Comparison of ENCODE assay signal across 28 mouse cellular contexts in the genomic region with DNA sequence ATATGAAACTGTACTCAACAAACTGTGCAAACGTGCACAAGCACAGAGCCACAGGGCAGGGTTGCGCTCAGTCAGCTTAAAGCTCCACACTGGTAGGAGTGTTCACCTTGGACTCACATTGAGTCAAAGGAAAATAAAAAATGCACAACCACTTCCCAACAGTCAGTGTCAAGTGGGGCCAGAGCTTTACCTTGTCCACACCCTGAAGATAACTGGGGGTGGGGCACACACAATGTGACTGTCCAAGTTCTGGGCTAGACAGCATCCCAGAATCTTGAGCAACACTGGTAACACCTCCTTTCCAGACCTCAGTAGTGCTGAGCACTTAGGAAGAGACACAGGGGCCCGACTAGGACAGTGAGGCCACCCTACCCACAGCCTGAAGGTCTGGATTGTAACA. TPM values are rescaled to one million over a fixed set of nuclear protein-coding genes. Genes with fewer than 3 reads are reported as not detected.
DNase-seq lines count a peak whose midpoint lies in the region; ATAC-seq lines count a peak whose summit lies in the region.
"Had no signal": no experiment of that assay in that cellular context is flagged by ENCODE, and none has a peak within 500 bp of the region (broad histone marks: within the 10 kb centered on the region; RNA-seq: fewer than 3 reads in every experiment).

No protein-coding gene starts in this region.

- H3K4me1 ChIP-seq in heart, embryonic 10.5 days, result peaks cover 30% of the 10 kb centered on the region
- peaks cover 23% of the 10 kb centered on the region for H3K4me1 ChIP-seq in heart, embryonic 13.5 days
- no peaks in the 10 kb centered on the region for H3K4me1 ChIP-seq in midbrain, embryonic 11.5 days (ENCODE audit: control insufficient read depth, insufficient read depth, low read length)
- H3K4me1 ChIP-seq in midbrain, embryonic 16.5 days (ENCODE audit: control insufficient read depth, insufficient read depth, low read length), result no peaks in the 10 kb centered on the region
- H3K4me1 ChIP-seq: forebrain, embryonic 10.5 days; forebrain, embryonic 13.5 days; hindbrain, embryonic 10.5 days; hindbrain, embryonic 13.5 days had no signal

- no peaks in the 10 kb centered on the region for H3K27me3 ChIP-seq in heart, embryonic 10.5 days (ENCODE audit: insufficient read depth, poor library complexity, severe bottlenecking)
- H3K27me3 ChIP-seq in heart, embryonic 13.5 days (replicated peaks), result no peaks in the 10 kb centered on the region
- H3K27me3 ChIP-seq in midbrain, embryonic 11.5 days (ENCODE audit: control insufficient read depth, insufficient read depth, low read length), result no peaks in the 10 kb centered on the region
- no peaks in the 10 kb centered on the region for H3K27me3 ChIP-seq in midbrain, embryonic 16.5 days (ENCODE audit: control insufficient read depth, insufficient read depth, low read depth, low read length)
- H3K27me3 ChIP-seq: forebrain, embryonic 13.5 days; hindbrain, embryonic 13.5 days; Patski had no signal

- intact Hi-C loops in heart, postnatal 10 days (cut with DNase I), result loop anchor here (10.0 kb wide), 1 partner anchor 56 kb away; the partner anchor contains the start of gene Epn2

- WGBS in heart, embryonic 10.5 days, result 65% methylated on average over 3 of the region's 3 CpGs
- WGBS in heart, embryonic 13.5 days, result 40% methylated on average over 3 of the region's 3 CpGs
- 90% methylated on average over 3 of the region's 3 CpGs for WGBS in midbrain, embryonic 11.5 days
- WGBS in midbrain, embryonic 16.5 days, result 89% methylated on average over 3 of the region's 3 CpGs

- peaks cover 63% of the 10 kb centered on the region for H3K36me3 ChIP-seq in heart, embryonic 10.5 days
- peaks cover 80% of the 10 kb centered on the region for H3K36me3 ChIP-seq in heart, embryonic 13.5 days
- H3K36me3 ChIP-seq in midbrain, embryonic 11.5 days (ENCODE audit: control insufficient read depth, insufficient read depth, low read length), result peaks cover 13% of the 10 kb centered on the region
- peaks cover 32% of the 10 kb centered on the region for H3K36me3 ChIP-seq in midbrain, embryonic 16.5 days (ENCODE audit: control insufficient read depth, insufficient read depth, low read length)

- H3K27ac ChIP-seq in heart, embryonic 10.5 days, result peak overlapping the region; percentile 49; the same call in 1 of the 2 replicates
- H3K27ac ChIP-seq in heart, embryonic 13.5 days (replicated peaks), result peak overlapping the region; percentile 28; the same call in 1 of the 2 replicates
- H3K27ac ChIP-seq in midbrain, embryonic 11.5 days (ENCODE audit: low read depth, low read length), result no peak overlapping the region
- no peak overlapping the region for H3K27ac ChIP-seq in midbrain, embryonic 16.5 days (ENCODE audit: low read length)
- H3K27ac ChIP-seq: forebrain, embryonic 10.5 days; forebrain, embryonic 13.5 days; gastrocnemius, adult 2 months; hindbrain, embryonic 10.5 days; hindbrain, embryonic 13.5 days had no signal

- no peak for DNase-seq in heart, embryonic 10.5 days (ENCODE audit: low spot score)
- DNase-seq in heart, adult 9 months (ENCODE audit: low spot score in 2 of 2), result no peak
- DNase-seq in heart, postnatal 10 days, result no peak
- peak; percentile 0 for DNase-seq in midbrain, embryonic 11.5 days (ENCODE audit: low spot score, missing footprints)
- no peak for DNase-seq in frontal cortex, postnatal 10 days (ENCODE audit: low spot score in 2 of 2)
- DNase-seq: adrenal gland, adult 8-10 months; adrenal gland, postnatal 25 days; cerebellum, adult 11-12 months; cerebellum, adult 8-10 months; cerebellum, postnatal 10 days; cerebellum, postnatal 36 days; embryo, embryonic 11 days; gastrocnemius, adult 2 months; gastrocnemius, postnatal 14 days; heart, postnatal 36 days; kidney, adult 18-20 months had no signal

- ATAC-seq in heart, embryonic 13.5 days (ENCODE audit: extremely low read depth, insufficient number of reproducible peaks, low FRiP score, low TSS enrichment), result no peak
- ATAC-seq in midbrain, embryonic 11.5 days (ENCODE audit: low FRiP score), result no peak
- no peak for ATAC-seq in midbrain, embryonic 16.5 days
- ATAC-seq: activated CD4-positive, CD25-positive, alpha-beta regulatory T cell, adult 4 months; forebrain, embryonic 13.5 days; forebrain, embryonic 16.5 days; hindbrain, embryonic 16.5 days; intestine, embryonic 16.5 days; Patski had no signal

- H3K4me2 ChIP-seq in heart, embryonic 13.5 days, result no peak overlapping the region
- H3K4me2 ChIP-seq in midbrain, embryonic 11.5 days, result no peak overlapping the region
- H3K4me2 ChIP-seq in midbrain, embryonic 16.5 days (ENCODE audit: low read length), result no peak overlapping the region
- H3K4me2 ChIP-seq: forebrain, embryonic 13.5 days; hindbrain, embryonic 13.5 days had no signal

- no peaks in the 10 kb centered on the region for H3K9me3 ChIP-seq in heart, embryonic 10.5 days
- H3K9me3 ChIP-seq in heart, embryonic 13.5 days, result no peaks in the 10 kb centered on the region
- no peaks in the 10 kb centered on the region for H3K9me3 ChIP-seq in midbrain, embryonic 11.5 days (ENCODE audit: control insufficient read depth, low read length)
- H3K9me3 ChIP-seq in midbrain, embryonic 16.5 days (replicated peaks; ENCODE audit: control insufficient read depth, low read length, poor library complexity, severe bottlenecking), result no peaks in the 10 kb centered on the region
- H3K9me3 ChIP-seq: forebrain, embryonic 10.5 days; forebrain, embryonic 13.5 days; G1E; hindbrain, embryonic 10.5 days; hindbrain, embryonic 13.5 days had no signal

- H3K9ac ChIP-seq in heart, embryonic 13.5 days, result no peak overlapping the region
- H3K9ac ChIP-seq in midbrain, embryonic 11.5 days (ENCODE audit: low read length), result no peak overlapping the region
- no peak overlapping the region for H3K9ac ChIP-seq in midbrain, embryonic 16.5 days (ENCODE audit: low read depth, low read length)
- H3K9ac ChIP-seq: forebrain, embryonic 13.5 days; hindbrain, embryonic 13.5 days had no signal

- no peak overlapping the region for H3K4me3 ChIP-seq in heart, embryonic 10.5 days
- H3K4me3 ChIP-seq in heart, embryonic 13.5 days, result no peak overlapping the region
- H3K4me3 ChIP-seq in midbrain, embryonic 11.5 days (ENCODE audit: low read depth, low read length), result no peak overlapping the region
- no peak overlapping the region for H3K4me3 ChIP-seq in midbrain, embryonic 16.5 days (ENCODE audit: low read depth, low read length)
- H3K4me3 ChIP-seq: forebrain, embryonic 10.5 days; forebrain, embryonic 13.5 days; gastrocnemius, adult 2 months; hindbrain, embryonic 10.5 days; hindbrain, embryonic 13.5 days had no signal

RNA-seq across cellular contexts. Expression of gene B9d1, which starts 13.9 kb away (rescaled TPM):
- 14.5 and 21.5 TPM in 2 replicates for polyA plus RNA-seq in heart, embryonic 10.5 days (2016; fragmentation: Nextera tagmentation; extraction: Ambion mirVana)
- polyA plus RNA-seq in heart, embryonic 13.5 days (2015; fragmentation: Nextera tagmentation; extraction: Ambion mirVana), result 13.6 and 14.2 TPM in 2 replicates
- 10 to 100 TPM; 10.2 to 10.3 TPM for total RNA-seq in heart, postnatal 10 days (2021)
- 35.1 and 39.6 TPM in 2 replicates for polyA plus RNA-seq in midbrain, embryonic 11.5 days (2014; fragmentation: Nextera tagmentation; extraction: Ambion mirVana)
- 31.5 and 32.8 TPM in 2 replicates for polyA plus RNA-seq in midbrain, embryonic 16.5 days (2015; fragmentation: Nextera tagmentation; extraction: Ambion mirVana)

RNA-seq across cellular contexts. Expression of gene Mapk7, which starts 24.7 kb away (rescaled TPM):
- polyA plus RNA-seq in heart, embryonic 10.5 days (2016; fragmentation: Nextera tagmentation; extraction: Ambion mirVana), result 42.7 and 49.1 TPM in 2 replicates
- 28.8 and 29.6 TPM in 2 replicates for polyA plus RNA-seq in heart, embryonic 13.5 days (2015; fragmentation: Nextera tagmentation; extraction: Ambion mirVana)
- 10 to 100 TPM; 11.7 to 12.0 TPM for total RNA-seq in heart, postnatal 10 days (2021)
- 51.0 and 58.3 TPM in 2 replicates for polyA plus RNA-seq in midbrain, embryonic 11.5 days (2014; fragmentation: Nextera tagmentation; extraction: Ambion mirVana)
- 63.0 and 66.7 TPM in 2 replicates for polyA plus RNA-seq in midbrain, embryonic 16.5 days (2015; fragmentation: Nextera tagmentation; extraction: Ambion mirVana)

RNA-seq across cellular contexts. Expression of gene Mfap4, which starts 33.6 kb away (rescaled TPM):
- polyA plus RNA-seq in heart, embryonic 10.5 days (2016; fragmentation: Nextera tagmentation; extraction: Ambion mirVana), result 22.7 and 67.8 TPM in 2 replicates
- polyA plus RNA-seq in heart, embryonic 13.5 days (2015; fragmentation: Nextera tagmentation; extraction: Ambion mirVana), result 114 and 126 TPM in 2 replicates
- 100 to 1,000 TPM; 112 to 142 TPM for total RNA-seq in heart, postnatal 10 days (2021)
- 69.8 and 78.9 TPM in 2 replicates for polyA plus RNA-seq in midbrain, embryonic 11.5 days (2014; fragmentation: Nextera tagmentation; extraction: Ambion mirVana)
- 16.2 and 18.0 TPM in 2 replicates for polyA plus RNA-seq in midbrain, embryonic 16.5 days (2015; fragmentation: Nextera tagmentation; extraction: Ambion mirVana)
- polyA plus RNA-seq: activated CD4-positive, CD25-positive, alpha-beta regulatory T cell, adult 4 months; G1E; Patski had no signal

Comparison
In these comparisons a context has a peak if more than half of its experiments do, and no peak if none do; other contexts are left out.
1. H3K27ac ChIP-seq: peak in heart, embryonic 10.5 days (single experiment) and heart, embryonic 13.5 days (single experiment); none in midbrain, embryonic 11.5 days (single experiment) and midbrain, embryonic 16.5 days (single experiment).